Mouse (Mus musculus) intestine, embryonic 15.5 days (tissue): Measurements from ENCODE around the gene Cyp2w1. TPM values are rescaled to one million over a fixed set of nuclear protein-coding genes. Genes with fewer than 3 reads are reported as not detected.
A peak's percentile ranks its signal among the peaks of the same experiment; 100 is the strongest.

Experiments
- ATAC-seq: fragments of 200-750 bp; cut with Nextera tagmentation; 2 replicates; pipeline ENCODE4 v1.8.0; 2017; ENCODE audit warnings: moderate TSS enrichment, moderate library complexity
- H3K27ac ChIP-seq: fragments of 300-500 bp; sonication (generic); 2 replicates; pipeline ENCODE4 v1.5.1; 2015; ENCODE audit warnings: mild to moderate bottlenecking, inconsistent platforms
- H3K27me3 ChIP-seq: fragments of 300-500 bp; sonication (generic); replicated peaks from 2 replicates; pipeline ENCODE4 v1.6.1; 2015; ENCODE audit warnings: inconsistent platforms
- H3K36me3 ChIP-seq: fragments of 300-500 bp; sonication (generic); 2 replicates; pipeline ENCODE4 v1.6.1; 2015; ENCODE audit warnings: inconsistent platforms
- H3K4me1 ChIP-seq: fragments of 300-500 bp; sonication (generic); replicated peaks from 2 replicates; pipeline ENCODE4 v1.6.1; 2015; ENCODE audit warnings: inconsistent platforms
- H3K4me2 ChIP-seq: fragments of 300-500 bp; sonication (generic); replicated peaks from 2 replicates; pipeline ENCODE4 v1.6.1; 2015; ENCODE audit warnings: mild to moderate bottlenecking, inconsistent platforms
- H3K4me3 ChIP-seq: fragments of 300-500 bp; sonication (generic); replicated peaks from 2 replicates; pipeline ENCODE4 v1.5.1; 2015; ENCODE audit warnings: inconsistent platforms
- H3K9ac ChIP-seq: fragments of 300-500 bp; sonication (generic); 2 replicates; pipeline ENCODE4 v1.6.1; 2015; ENCODE audit warnings: inconsistent platforms
- H3K9me3 ChIP-seq: fragments of 300-500 bp; sonication (generic); 2 replicates; pipeline ENCODE4 v1.6.1; 2016; ENCODE audit warnings: inconsistent platforms
- WGBS: fragments of 180-500 bp; shearing (Covaris S2); methylation state at CpG from one replicate; pipeline ENCODE4 v1.1.7; 2015; 5-methylcytosine and 5-hydroxymethylcytosine counted together
- polyA plus RNA-seq: library from polyadenylated mRNA; unstranded; fragments of >200 nt; fragmentation: Nextera tagmentation; extraction: Ambion mirVana; gene quantifications from 2 replicates; pipeline ENCODE4 v1.2.1, GENCODE M21; 2015

The Cyp2w1 gene
- polyA plus RNA-seq, 1 experiment from 2014 or later = 23.5 TPM

DNA sequence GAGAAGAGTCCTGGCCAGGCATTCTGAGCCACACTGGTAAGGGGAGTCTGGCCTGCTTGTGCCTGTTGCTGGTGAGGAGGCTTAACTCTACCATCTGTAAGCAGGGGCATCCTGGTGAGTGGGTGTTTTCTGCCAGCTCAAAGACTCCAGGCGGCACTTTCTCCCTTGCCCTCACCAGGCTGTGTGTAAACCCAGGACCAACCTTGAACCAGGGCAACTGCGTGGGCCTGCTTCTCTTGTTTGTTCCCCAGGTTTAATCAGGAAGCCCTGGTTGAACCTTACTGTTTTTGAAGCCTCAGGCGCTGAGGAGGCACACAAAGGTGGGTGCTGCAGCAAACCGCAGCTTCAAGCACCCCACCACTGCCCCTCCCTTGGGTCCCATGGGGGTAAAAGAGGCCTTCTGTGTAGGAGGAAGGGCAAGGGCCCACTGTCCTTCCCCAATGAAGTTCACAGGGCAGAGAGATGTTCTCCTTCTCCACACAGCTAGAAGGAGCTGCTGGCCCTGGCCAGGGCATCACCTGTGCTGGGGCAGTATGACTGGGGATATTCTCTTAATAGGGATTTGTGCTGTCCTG lies 15.6 kb downstream of the Cyp2w1 start:
- no peaks in the 10 kb centered on the region for H3K36me3 ChIP-seq
- peaks cover 24% of the 10 kb centered on the region for H3K4me1 ChIP-seq
- H3K4me3 ChIP-seq = no peak overlapping the region
- H3K27ac ChIP-seq = no peak overlapping the region
- H3K27me3 ChIP-seq = no peaks in the 10 kb centered on the region
- H3K9ac ChIP-seq = no peak overlapping the region; the same call in 1 of the 2 replicates
- H3K9me3 ChIP-seq = no peaks in the 10 kb centered on the region
- H3K4me2 ChIP-seq = no peak overlapping the region
- ATAC-seq = no peak
- WGBS = 83% methylated on average over 4 of the region's 4 CpGs

DNA sequence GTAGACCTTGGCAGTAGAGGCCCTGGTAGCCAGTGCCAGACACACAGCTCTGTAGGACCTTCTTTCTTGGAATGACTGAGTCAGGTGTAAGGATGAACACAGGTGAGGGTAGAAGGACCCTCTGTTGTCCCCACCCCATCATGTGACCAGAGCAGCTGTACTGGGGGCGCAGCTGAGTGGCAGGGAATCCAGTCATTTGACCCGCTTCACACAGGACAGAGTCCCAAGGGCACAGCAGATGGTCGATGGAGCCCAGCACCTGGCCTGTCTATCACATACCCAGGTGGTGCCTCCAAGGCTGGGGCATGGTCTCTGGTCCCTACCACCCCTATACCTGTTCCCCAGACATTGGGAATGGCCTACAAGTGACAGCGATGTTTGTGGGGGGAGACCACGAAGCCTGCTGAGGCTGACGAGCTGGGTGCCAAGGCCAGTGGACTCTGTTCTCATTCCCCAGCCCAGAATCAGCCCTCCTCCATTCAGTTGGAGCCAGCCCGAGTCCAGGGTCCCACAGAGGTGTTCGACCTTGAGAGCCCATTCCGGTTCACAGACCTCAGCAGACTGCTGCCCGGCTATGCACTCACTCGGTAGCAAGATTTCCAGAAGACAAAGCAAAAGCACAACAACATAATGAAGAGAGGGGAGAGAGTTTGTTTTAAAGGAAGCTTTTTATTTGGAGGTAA lies 16.4 kb downstream of the Cyp2w1 start:
- Histone ChIP-seq H3K9me3 (no peaks in the 10 kb centered on the region), H3K27me3 (no peaks in the 10 kb centered on the region), H3K4me3 (no peak overlapping the region), H3K4me1 (peaks cover 26% of the 10 kb centered on the region), H3K4me2 (no peak overlapping the region), H3K9ac (no peak overlapping the region), H3K36me3 (no peaks in the 10 kb centered on the region), H3K27ac (no peak overlapping the region)
- 82% methylated on average over 11 of the region's 11 CpGs for WGBS
- ATAC-seq = no peak

DNA sequence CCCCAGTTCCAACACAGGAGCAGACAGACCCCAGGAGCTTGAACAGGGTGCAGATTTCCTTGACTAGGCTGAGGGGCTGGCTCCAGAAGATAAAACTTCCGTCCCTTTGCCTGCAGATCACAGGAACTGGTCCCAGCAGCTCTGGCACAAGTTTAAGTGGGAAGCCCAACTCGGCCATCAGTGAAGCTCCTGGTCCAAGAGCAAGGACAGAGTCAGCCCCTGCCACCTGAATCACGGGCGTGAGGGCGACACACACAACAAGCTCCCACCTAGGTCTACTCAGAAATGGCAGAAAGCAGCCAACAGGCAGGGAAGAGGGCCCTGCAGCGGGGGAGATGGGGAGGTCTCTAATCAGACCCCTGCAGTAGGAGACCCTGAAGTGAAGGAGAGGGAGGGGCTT lies 17.9 kb downstream of the Cyp2w1 start:
- H3K4me1 ChIP-seq = peaks cover 17% of the 10 kb centered on the region
- H3K9me3 ChIP-seq = no peaks in the 10 kb centered on the region
- 84% methylated on average over 6 of the region's 6 CpGs for WGBS
- H3K27me3 ChIP-seq = no peaks in the 10 kb centered on the region
- H3K9ac ChIP-seq = no peak overlapping the region
- no peak overlapping the region for H3K4me2 ChIP-seq
- no peaks in the 10 kb centered on the region for H3K36me3 ChIP-seq
- ATAC-seq = no peak
- no peak overlapping the region for H3K4me3 ChIP-seq
- no peak overlapping the region for H3K27ac ChIP-seq

DNA sequence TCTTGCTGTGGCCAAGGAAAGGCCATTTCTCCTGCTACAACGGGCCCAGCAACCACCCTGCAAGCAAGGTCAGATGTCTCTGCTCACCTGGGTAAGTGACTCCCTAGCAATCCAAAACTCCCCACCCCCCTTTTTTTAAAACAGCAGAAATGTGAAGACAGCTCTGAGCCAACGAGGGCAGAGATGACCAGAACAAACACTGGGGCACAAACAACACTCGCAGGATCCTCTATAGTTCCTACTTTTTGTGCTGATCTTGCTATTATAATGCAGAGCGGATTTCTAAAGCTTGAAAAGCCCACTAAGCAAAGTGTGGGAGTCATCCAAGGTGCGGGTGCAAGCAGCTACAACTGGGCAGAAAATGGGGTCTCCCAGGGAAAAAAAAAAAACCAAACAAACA lies 18.7 kb downstream of the Cyp2w1 start:
- Histone ChIP-seq H3K4me3 (peak overlapping the region; percentile 63), H3K4me1 (peaks cover 16% of the 10 kb centered on the region; the same call in 1 of the 2 replicates), H3K27me3 (no peaks in the 10 kb centered on the region), H3K9ac (peak overlapping the region; percentile 93; the same call in 1 of the 2 replicates), H3K9me3 (no peaks in the 10 kb centered on the region), H3K36me3 (no peaks in the 10 kb centered on the region), H3K4me2 (peak overlapping the region; percentile 80), H3K27ac (no peak overlapping the region)
- WGBS = 59% methylated on average over 5 of the region's 5 CpGs
- ATAC-seq = no peak

DNA sequence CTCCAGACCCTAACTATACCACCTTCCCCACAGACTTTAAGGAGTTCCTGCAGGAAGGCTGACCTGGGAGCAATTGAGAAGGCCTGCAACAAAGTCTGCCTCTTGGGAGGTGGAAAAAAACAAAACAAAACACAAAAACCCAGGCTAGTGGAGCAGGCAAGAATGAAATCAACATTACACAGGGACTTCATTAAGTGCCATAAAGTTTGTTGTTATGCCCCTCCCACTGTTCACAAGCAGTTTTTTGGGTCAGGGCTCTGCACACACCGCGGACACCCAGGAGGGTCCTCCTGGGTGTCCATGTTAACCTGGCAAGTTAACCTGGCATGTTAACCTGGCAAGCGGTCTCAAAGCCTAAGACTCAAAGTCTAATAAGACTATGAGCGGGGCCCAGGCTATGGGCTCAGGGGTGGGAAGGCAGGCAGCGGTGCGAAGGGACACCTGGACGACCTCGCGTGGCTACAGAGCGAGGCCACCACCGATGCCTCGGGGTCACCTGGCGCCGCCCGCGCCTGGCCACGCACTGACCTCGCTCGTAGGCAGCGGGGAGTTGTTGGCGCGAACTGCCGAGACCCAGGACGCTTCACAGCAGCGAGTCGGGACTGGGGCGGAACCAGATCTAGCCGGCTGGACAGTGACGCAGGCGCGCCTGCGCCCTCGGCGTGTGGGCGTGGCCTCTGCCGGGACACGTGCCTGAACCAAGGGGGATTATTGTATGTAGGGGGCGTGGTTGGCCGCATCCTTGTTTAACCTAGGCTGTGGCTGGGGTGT lies 19.4 kb downstream of the Cyp2w1 start:
- H3K9me3 ChIP-seq = no peaks in the 10 kb centered on the region
- H3K36me3 ChIP-seq = no peaks in the 10 kb centered on the region
- peak; percentile 95 for ATAC-seq
- peak overlapping the region; percentile 93 for H3K9ac ChIP-seq
- WGBS = 1% methylated on average over 39 of the region's 39 CpGs
- H3K4me1 ChIP-seq = peaks cover 16% of the 10 kb centered on the region; the same call in 1 of the 2 replicates
- H3K27ac ChIP-seq = peak overlapping the region; percentile 81
- no peaks in the 10 kb centered on the region for H3K27me3 ChIP-seq
- H3K4me3 ChIP-seq = peak overlapping the region; percentile 63
- H3K4me2 ChIP-seq = peak overlapping the region; percentile 80

DNA sequence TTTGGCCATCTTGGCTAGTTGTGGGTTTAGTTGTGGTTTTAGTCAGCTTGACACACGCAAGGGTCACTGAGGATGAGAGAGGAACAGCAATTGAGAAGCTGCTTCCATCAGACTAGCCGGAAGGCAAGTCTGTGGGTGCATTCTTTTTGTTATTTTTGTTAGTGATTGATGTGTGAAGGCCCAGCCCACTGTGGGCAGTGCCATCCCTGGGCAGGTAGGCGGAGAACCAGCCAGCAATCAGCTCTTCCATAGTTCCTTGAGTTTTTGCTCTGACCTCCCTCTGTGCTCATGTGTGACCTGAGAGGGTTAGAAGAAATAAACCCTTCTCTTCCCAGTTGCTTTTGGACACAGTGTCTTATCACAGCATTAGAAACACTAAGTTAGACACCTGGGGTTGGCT lies 20.7 kb downstream of the Cyp2w1 start:
- WGBS = 74% methylated on average over 3 of the region's 3 CpGs
- no peak for ATAC-seq

DNA sequence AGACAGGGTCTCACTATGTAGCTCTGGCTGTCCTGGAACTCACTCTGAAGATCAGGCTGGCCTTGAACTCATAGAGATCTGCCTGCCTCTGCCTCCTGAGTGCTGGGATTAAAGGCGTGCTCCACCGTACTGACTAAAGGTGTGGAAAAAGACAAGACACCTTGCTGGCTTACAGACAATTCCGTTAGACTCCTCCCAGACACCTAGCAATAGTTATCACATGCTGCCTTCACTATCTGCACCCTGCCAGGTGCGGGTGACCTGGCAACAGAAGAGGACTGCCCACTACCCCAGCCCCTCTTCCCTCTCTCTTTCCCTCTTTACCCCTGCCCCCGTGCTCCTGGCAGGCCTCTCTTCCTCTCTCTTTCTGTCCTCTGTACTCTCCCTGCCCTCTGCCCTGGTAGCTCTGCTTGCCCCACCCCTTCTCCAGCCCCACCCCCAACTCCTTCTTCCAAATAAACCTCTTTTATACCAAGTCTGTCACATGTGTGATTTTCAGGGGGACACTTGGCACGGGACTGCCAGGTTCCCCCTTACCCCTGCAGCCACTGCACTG lies 21.6 kb downstream of the Cyp2w1 start:
- no peak overlapping the region for H3K4me3 ChIP-seq
- ATAC-seq = no peak
- peaks cover 33% of the 10 kb centered on the region for H3K4me1 ChIP-seq
- no peak overlapping the region for H3K27ac ChIP-seq
- no peaks in the 10 kb centered on the region for H3K27me3 ChIP-seq
- no peak overlapping the region for H3K4me2 ChIP-seq
- no peak overlapping the region for H3K9ac ChIP-seq
- H3K9me3 ChIP-seq = no peaks in the 10 kb centered on the region
- H3K36me3 ChIP-seq = no peaks in the 10 kb centered on the region
- 68% methylated on average over 6 of the region's 6 CpGs for WGBS

More for the DNA sequence above, 20.7 kb downstream of the Cyp2w1 start:
- Histone ChIP-seq H3K4me2 (no peak overlapping the region), H3K4me3 (no peak overlapping the region), H3K4me1 (peaks cover 27% of the 10 kb centered on the region), H3K36me3 (no peaks in the 10 kb centered on the region), H3K9ac (no peak overlapping the region), H3K9me3 (no peaks in the 10 kb centered on the region), H3K27ac (no peak overlapping the region), H3K27me3 (no peaks in the 10 kb centered on the region)

DNA sequence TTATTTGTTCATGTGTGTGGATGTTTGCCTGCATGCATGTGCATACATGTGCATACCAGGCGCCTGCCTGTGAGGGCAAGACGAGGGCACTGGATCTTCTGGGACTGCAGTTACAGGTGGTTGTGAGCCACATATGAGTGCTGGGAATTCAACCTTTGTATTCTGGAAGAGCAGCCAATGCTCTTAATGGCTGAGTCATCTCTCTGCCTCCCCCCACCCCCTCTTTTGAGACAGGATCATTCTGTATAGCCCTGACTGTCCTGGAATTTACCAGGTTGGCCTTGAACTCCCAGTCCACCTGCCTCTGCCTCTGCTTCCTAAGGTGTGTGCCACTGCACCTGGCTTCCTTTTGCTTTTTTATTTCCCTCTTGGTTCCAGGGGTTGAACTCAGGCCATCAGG lies 22.4 kb downstream of the Cyp2w1 start:
- Histone ChIP-seq H3K4me2 (no peak overlapping the region), H3K27me3 (no peaks in the 10 kb centered on the region), H3K27ac (no peak overlapping the region), H3K4me3 (no peak overlapping the region), H3K4me1 (peaks cover 41% of the 10 kb centered on the region), H3K9ac (no peak overlapping the region), H3K9me3 (no peaks in the 10 kb centered on the region), H3K36me3 (no peaks in the 10 kb centered on the region)
- WGBS = 84% methylated on average over 2 of the region's 2 CpGs
- no peak for ATAC-seq

DNA sequence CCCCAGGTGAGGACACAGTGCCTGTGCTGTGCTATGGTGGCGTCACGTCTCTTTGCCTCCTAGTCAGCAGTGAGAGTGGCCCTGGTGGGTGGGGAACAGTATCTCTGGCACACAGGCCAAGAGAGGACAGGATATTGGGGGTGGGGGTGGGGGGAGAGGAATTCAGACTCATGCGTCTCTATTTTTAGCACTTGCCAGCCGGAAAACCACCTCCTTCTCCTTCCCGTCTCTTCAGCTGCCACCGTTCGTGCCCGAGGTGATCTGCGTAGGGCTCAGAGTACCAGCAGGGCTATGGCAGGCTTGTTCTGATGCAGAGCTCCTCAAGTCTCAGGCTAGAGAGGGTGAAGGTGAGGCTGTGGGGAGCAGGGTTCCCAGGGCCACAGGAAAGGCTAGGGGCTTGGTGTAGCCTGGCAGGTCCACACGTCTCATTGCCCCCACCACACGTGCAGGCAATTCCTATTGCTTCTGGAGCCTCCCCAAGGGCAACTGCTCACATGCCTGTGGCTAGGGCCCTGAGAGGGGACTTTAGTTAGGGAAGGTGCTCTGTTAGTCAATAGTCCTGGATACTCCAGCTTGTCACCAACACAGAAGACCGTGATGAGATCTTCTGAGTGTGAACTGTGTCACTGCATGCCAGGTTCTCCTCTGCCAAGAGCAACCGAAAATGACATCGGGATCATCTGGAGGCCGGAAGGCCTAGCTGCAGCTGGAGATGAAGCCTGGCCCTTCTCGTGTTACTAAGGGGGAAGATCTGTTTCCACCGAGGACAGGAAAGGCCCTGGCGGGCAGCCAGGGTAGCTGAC lies 25.3 kb downstream of the Cyp2w1 start, which contains the start of gene Gpr146:
TSS of gene Gpr146 (plus strand) at position 230 of the 803 bp plus-strand sequence.
- H3K27ac ChIP-seq = peak within 1 kb of the TSS; percentile 67; the same call in 1 of the 2 replicates
- peaks cover 46% of the 10 kb centered on the region for H3K4me1 ChIP-seq
- H3K4me2 ChIP-seq = no peak within 1 kb of the TSS
- H3K36me3 ChIP-seq = no peaks in the 10 kb centered on the region
- ATAC-seq = no peak
- H3K9me3 ChIP-seq = no peaks in the 10 kb centered on the region
- 54% methylated on average over 18 of the region's 18 CpGs for WGBS
- no peak within 1 kb of the TSS for H3K4me3 ChIP-seq
- peak within 1 kb of the TSS; percentile 23; the same call in 1 of the 2 replicates for H3K9ac ChIP-seq
- no peaks in the 10 kb centered on the region for H3K27me3 ChIP-seq

DNA sequence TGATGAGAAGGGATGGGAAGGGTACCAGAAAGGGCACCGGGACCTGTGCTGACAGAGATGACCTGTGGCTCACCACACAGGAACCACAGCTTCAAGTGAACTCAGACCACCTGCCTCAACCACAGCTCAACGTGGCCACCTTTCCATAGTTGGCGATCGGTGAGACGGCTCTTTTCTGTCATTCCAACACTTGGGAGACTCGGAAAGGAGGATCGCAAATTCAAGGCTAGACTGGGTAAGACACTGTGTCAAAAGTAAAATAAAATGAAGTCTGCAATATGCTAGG lies 25.8 kb downstream of the Cyp2w1 start:
- Histone ChIP-seq H3K4me1 (peaks cover 44% of the 10 kb centered on the region), H3K4me3 (no peak overlapping the region), H3K36me3 (no peaks in the 10 kb centered on the region), H3K9me3 (no peaks in the 10 kb centered on the region), H3K4me2 (no peak overlapping the region), H3K9ac (no peak overlapping the region), H3K27me3 (no peaks in the 10 kb centered on the region), H3K27ac (no peak overlapping the region)
- WGBS = 84% methylated on average over 7 of the region's 7 CpGs
- no peak for ATAC-seq

DNA sequence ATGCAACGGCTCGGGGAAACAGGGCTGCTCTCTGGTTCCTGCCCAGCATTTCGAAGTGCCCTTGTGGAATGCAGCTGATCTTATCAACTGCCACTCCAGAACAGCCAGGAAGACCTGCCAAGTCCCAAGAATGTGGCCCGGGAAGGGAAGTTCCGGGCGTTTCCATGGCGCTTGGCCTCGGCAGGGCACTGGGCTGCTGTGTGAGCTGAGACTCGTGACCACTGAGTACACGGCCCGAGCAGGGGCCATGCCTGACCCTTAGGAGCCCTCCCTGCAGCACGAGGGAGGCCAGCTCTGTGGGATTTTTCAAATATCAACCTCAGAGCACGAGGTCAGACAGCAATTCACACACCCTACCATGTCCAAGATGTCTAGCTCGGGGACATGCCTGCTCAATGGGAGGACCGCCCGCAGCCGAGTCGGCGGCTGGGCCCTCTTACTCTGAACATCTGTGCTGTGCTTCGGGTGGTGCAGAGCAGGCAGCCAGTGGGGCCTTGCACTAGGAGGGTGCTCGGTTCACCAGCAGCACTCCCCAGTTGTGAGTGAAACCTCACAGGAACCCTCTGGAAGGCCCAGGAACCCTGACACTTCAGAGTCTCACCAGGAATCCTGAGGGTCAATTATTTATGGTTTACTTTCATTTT lies 26.7 kb downstream of the Cyp2w1 start:
- no peak for ATAC-seq
- H3K27ac ChIP-seq = peak overlapping the region; percentile 67
- H3K36me3 ChIP-seq = no peaks in the 10 kb centered on the region
- H3K9me3 ChIP-seq = no peaks in the 10 kb centered on the region
- H3K27me3 ChIP-seq = no peaks in the 10 kb centered on the region
- no peak overlapping the region for H3K9ac ChIP-seq
- WGBS = 28% methylated on average over 21 of the region's 21 CpGs
- no peak overlapping the region for H3K4me3 ChIP-seq
- peaks cover 43% of the 10 kb centered on the region for H3K4me1 ChIP-seq
- H3K4me2 ChIP-seq = peak overlapping the region; percentile 9
